Mouse (Mus musculus) monocyte, adult 5-6 weeks (primary cell): ENCODE data around the gene Wdfy3. TPM values are rescaled to one million over a fixed set of nuclear protein-coding genes. Genes with fewer than 3 reads are reported as not detected.

Experiments
- ATAC-seq: fragments of 153-309, 156-312 bp; replicated peaks from 2 replicates; pipeline ENCODE4 v1.8.0; 2017; ENCODE audit warnings: mild to moderate bottlenecking; ENCODE audit not compliant: low TSS enrichment, insufficient number of reproducible peaks, severe bottlenecking, poor library complexity, low FRiP score
- total RNA-seq: library from RNA; stranded (forward); fragments of 200-1000, 200-491, 200-594 nt; gene quantifications from 3 replicates; pipeline ENCODE4 v1.2.3, GENCODE M21; 2017

The Wdfy3 gene
- total RNA-seq, 1 experiment from 2014 or later = 15.0 TPM

- ATAC-seq = 0 out of 2 replicates have a peak, but pooled peaks have one; percentile 20
These were observed 243.2 kb downstream of the Wdfy3 start for GRCm38 (mm10) chr5:101826531-101826970.

- ATAC-seq = no peak
These were observed 244.4 kb downstream of the Wdfy3 start for GRCm38 (mm10) chr5:101825111-101825911.

- ATAC-seq = no peak
These were observed 247.4 kb downstream of the Wdfy3 start for GRCm38 (mm10) chr5:101822311-101822670.

GRCm38 (mm10) chr5:101821491-101822310, 248.0 kb downstream of the Wdfy3 start:
- ATAC-seq = no peak

- ATAC-seq = no peak
These were observed 248.7 kb downstream of the Wdfy3 start for GRCm38 (mm10) chr5:101821052-101821451.

GRCm38 (mm10) chr5:101819844-101820243, 249.9 kb downstream of the Wdfy3 start:
- ATAC-seq = no peak

- no peak for ATAC-seq
These were observed 250.5 kb downstream of the Wdfy3 start for GRCm38 (mm10) chr5:101819216-101819615.

GRCm38 (mm10) chr5:101816822-101817221, 252.9 kb downstream of the Wdfy3 start:
- ATAC-seq = no peak

- ATAC-seq = no peak
These were observed 258.2 kb downstream of the Wdfy3 start for GRCm38 (mm10) chr5:101811296-101812169.

GRCm38 (mm10) chr5:101802358-101803022, 267.2 kb downstream of the Wdfy3 start:
- ATAC-seq = no peak

GRCm38 (mm10) chr5:101801891-101802290, 267.8 kb downstream of the Wdfy3 start:
- ATAC-seq = no peak

- ATAC-seq = no peak
These were observed 277.1 kb downstream of the Wdfy3 start for GRCm38 (mm10) chr5:101792665-101793064.

- ATAC-seq = no peak
These were observed 279.2 kb downstream of the Wdfy3 start for GRCm38 (mm10) chr5:101790560-101790959.

GRCm38 (mm10) chr5:101789770-101790169, 280.0 kb downstream of the Wdfy3 start:
- ATAC-seq = no peak

- 0 out of 2 replicates have a peak, but pooled peaks have one; percentile 31 for ATAC-seq
These were observed 283.7 kb downstream of the Wdfy3 start for GRCm38 (mm10) chr5:101785921-101786614.

- no peak for ATAC-seq
These were observed 284.9 kb downstream of the Wdfy3 start for GRCm38 (mm10) chr5:101784787-101785186.

GRCm38 (mm10) chr5:101784328-101784727, 285.4 kb downstream of the Wdfy3 start:
- ATAC-seq = no peak
